Mouse (Mus musculus) skeletal muscle tissue, postnatal 0 days (tissue): ENCODE data around the gene Btbd17. TPM values are rescaled to one million over a fixed set of nuclear protein-coding genes. Genes with fewer than 3 reads are reported as not detected.

Source experiments
- polyA plus RNA-seq: library from polyadenylated mRNA; unstranded; fragments of >200 nt; fragmentation: Nextera tagmentation; extraction: Ambion mirVana; gene quantifications from 2 replicates; pipeline ENCODE4 v1.2.1, GENCODE M21; 2015

Gene Btbd17
- 1.4 and 1.9 TPM in 2 replicates for polyA plus RNA-seq

GRCm38 (mm10) chr11:114795848-114796322, at the start of gene Btbd17:
Gene Btbd17 (minus strand): TSS chr11:114795945.

GRCm38 (mm10) chr11:114798624-114799023, 2.9 kb upstream of the Btbd17 start, which contains the start of gene Gpr142:
Gene Gpr142 (plus strand): TSS chr11:114798924.

GRCm38 (mm10) chr11:114764820-114765818, 30.6 kb downstream of the Btbd17 start, which contains the start of gene Kif19a:
Gene Kif19a (plus strand): TSS chr11:114765388.

Other genes starting within 250 kb of the Btbd17 start
- gene Rpl38, start 127.4 kb downstream of the Btbd17 start, polyA plus RNA-seq, result 753 and 774 TPM in 2 replicates
- 67.6 and 69.5 TPM in 2 replicates for gene Ttyh2, start 120.5 kb downstream of the Btbd17 start, polyA plus RNA-seq
- gene Dnaic2, start 68.5 kb downstream of the Btbd17 start, polyA plus RNA-seq, result 1.1 and 1.2 TPM in 2 replicates
- 0.41 and 0.81 TPM in 2 replicates for gene Kif19a, start 30.6 kb downstream of the Btbd17 start, polyA plus RNA-seq
- gene Gpr142, start 3.0 kb upstream of the Btbd17 start, polyA plus RNA-seq, result not detected in 2 replicates
- 37.8 and 38.2 TPM in 2 replicates for gene Gprc5c, start 55.2 kb upstream of the Btbd17 start, polyA plus RNA-seq
- gene Cd300a, start 94.1 kb upstream of the Btbd17 start, polyA plus RNA-seq, result 1.3 and 2.7 TPM in 2 replicates
- gene Cd300lb, start 138.4 kb upstream of the Btbd17 start, polyA plus RNA-seq, result 0.40 and 0.62 TPM in 2 replicates
- gene Cd300c, start 173.2 kb upstream of the Btbd17 start, polyA plus RNA-seq, result not detected in 2 replicates
- 0.55 and 0.78 TPM in 2 replicates for gene Cd300ld, start 194.0 kb upstream of the Btbd17 start, polyA plus RNA-seq
- gene Cd300c2, start 205.9 kb upstream of the Btbd17 start, polyA plus RNA-seq, result 2.0 and 2.1 TPM in 2 replicates
- gene Cd300ld2, start 220.2 kb upstream of the Btbd17 start, polyA plus RNA-seq, result 0.16 TPM in 1 of 2 replicates, not detected in the other
- gene Cd300ld4, start 231.1 kb upstream of the Btbd17 start, polyA plus RNA-seq, result not detected in 2 replicates
- not detected in 2 replicates for gene Cd300ld5, start 241.8 kb upstream of the Btbd17 start, polyA plus RNA-seq